Mouse (Mus musculus) cerebellum, adult 9-11 months (tissue): ENCODE measurements at regions not wholly inside any gene's neighbourhood (a gene's known extent, or its start where the extent isn't known, plus 50 kb on each side); places are given as distances from the start of the nearest gene placed in this dataset.

Source experiments
- DNase-seq: peaks from one replicate; pipeline ENCODE4 v3.0.0; 2022

DNA sequence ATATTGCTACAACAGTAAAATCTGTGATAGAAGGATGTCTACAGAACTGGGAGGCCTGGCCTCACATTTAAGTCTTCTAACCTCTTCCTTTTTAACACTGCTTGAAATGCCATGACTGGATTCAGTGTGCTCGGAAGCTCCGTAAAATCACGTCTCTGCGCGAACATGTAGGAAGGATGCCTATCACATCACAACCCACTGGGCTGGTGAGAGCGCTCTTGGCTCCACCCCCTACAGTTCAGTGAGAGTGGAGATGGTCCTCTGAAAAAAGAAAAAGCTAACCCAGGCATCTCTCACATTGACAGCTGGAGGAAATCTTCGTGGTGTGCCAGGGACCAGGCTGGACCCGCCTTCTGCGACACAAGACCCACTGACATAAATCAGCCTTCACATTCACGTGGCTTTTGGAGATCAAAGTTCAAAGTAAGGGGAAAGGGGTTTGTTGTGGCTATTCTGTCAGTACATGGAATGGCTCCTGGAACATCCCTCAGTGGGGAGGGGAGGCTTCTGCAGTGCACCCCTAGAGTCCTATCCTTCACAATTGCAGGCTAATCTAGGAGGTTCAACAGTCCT is 230.8 kb upstream of the Jmjd1c start:
- no peak for DNase-seq

DNA sequence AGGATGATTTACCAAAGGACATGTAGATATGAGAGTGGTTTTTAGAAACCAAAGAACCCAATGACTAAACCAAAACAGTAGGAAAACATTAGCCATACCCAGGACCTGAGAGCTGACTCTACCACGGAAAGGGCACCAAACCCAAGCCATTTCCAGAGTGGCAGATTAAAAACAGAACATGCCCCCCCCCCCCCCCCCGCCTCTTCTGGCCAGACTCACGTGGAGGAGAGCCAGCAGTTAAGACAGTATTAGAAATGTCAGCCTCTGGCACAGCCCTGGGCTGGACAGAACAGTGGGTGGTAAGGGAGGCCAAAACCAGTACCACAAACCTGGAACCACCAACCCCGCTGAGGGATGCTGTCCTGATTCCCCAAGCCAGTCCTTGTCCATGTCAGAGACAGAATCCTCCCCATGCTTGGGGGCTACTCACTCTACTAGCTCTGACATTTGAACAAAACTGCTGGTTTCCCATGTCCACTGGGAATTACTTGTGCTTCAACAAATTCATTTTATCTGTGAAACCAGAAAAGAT is 224.7 kb upstream of the Jmjd1c start:
- DNase-seq, result no peak

DNA sequence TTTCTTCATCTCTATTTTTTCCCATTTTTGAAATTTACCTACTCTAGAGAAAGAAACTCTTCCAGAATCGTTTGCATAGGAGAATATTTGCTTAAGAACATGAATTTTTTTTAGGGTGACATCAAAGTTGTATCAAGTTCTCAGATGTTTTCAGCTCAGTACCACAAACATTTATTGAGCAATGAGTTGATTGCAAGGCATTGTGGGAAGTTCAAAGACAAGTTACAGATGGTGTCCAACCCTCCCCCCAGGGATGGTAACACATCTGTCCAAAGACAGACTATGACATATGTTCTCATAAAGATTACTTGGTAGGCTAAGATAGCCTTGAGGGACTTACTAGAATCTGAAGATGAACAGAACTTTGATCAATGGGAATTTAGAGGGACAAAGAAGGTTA is 224.3 kb upstream of the Jmjd1c start:
- no peak for DNase-seq

DNA sequence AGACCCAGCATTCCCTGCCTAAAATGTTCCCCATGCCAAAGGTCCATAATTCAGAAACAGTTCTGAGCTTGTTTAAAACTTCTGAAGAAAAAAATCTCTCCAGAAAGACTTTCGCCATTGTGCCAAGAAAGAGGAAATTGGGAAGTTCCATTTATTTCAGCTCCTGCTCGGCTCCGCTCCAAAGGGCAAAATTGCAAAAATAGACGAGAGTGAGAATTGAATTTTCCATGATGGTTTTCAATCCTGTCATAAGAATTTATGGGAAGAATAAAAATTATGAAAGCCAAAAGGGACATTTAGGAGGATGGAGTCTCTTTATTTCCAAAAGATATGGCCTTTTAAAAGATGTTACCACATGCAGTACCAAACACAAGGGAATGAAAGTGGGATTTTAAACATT is 222.5 kb upstream of the Jmjd1c start:
- no peak for DNase-seq

DNA sequence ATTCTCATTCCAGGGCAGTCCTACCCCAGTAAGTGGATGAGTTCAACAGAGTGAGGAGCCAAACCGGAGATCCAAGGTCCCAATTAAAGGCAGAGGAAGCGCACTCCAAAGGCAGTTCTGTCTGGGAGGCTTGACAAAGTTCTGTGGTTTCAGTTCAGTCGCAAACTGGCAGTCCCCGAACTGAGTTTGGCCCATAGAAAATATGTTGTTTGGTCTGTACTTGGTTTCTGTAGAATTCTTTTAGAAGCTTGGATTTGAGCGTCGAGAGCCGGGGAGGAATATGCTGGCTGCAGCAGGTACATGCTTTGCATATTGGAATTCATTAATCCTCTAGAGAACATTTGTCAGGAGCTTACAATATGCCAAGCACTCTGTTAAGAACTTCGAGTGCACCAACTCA is 216.9 kb upstream of the Jmjd1c start:
- no peak for DNase-seq

DNA sequence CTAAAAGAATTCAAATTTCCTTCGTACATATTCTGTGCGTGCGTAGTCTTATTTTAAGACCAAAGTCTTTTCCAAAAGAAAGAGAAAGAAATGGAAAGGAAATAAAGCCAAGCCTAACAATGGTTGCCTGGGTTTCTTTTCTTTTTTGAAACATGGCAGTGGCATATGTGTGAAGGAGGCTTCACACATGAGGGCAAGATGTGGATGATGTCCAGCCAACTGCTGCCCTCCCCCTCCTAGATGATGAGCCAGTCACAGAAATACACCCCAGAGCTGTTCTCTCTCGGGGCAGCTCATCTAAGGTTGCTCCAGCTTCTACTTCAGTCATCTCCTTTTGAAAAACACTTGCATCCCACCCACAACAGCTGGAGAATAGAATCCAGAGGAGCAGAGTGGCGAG is 213.1 kb upstream of the Jmjd1c start:
- no peak for DNase-seq

DNA sequence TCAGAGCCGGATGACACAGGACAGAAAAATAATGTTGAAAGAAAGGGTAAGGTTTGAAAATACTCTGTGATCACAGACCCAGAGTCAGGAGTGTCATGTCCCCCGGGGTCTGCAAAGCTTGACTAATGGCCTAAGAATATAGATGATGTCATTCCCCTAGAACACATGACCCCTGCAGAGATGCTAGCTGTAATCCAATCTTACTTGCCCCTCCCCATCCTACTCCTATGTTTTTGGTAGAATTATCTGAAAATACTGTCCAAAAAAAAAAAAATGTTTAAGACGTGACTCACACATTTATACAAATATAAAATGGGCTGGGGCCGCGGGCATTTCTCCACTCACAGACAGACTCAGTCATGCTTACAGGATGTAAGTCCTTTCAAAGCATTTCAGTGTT is 210.3 kb upstream of the Jmjd1c start:
- DNase-seq, result no peak

DNA sequence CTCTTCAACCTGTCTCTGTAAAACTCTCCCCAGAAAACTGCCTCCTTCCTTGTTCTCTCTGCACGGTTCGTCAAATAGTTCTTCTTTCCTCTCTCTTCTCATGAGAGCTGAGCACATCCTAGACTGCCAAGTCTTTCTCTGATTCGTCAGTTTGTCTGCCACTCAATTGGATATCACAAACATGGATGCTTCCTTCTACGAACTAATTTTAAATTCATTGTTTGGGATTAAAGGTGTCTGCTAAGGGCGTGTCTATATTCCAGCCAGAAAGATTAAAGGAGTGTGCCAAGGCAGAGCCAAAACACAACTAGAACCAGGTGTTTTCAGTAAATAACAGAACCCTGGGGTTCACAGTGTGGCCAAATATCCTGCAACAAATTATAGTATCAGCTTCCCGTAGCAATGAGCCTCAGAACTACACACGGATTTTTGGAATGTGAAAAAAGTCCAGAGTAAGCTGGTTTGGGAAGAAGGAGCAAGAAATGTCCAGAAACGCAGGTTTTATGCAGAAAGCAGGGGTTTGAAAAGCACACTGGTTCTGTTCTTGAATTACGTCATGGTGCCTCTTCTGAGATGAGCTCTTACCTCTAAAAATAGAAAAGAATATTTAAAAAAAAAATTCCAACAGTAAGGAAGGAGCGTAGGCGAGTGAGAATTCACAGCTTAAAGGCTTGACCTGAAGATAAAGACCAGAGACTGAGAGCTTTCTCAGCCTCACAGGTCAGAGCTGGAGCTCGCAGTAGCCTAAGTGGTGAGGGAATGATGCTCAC is 206.0 kb upstream of the Jmjd1c start:
- DNase-seq, result no peak

DNA sequence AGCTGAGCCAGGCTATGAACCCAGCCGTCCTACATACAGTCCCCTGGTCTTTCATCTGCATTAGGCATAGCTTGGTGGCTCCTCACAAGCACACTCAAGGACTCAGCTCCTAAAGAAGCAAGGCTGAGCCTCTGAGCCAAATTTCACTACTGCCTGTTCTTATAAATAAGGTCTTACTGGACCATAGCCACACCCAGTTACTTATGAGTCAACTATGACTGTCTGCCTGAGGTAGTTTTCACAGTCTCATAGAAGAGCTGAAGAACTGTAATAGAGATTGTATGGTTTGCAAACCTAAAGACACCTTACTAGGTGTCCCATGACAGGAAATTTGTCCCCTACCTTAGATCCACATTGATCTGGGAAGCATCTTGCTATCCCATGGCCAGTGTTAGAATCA is 204.1 kb upstream of the Jmjd1c start:
- no peak for DNase-seq

DNA sequence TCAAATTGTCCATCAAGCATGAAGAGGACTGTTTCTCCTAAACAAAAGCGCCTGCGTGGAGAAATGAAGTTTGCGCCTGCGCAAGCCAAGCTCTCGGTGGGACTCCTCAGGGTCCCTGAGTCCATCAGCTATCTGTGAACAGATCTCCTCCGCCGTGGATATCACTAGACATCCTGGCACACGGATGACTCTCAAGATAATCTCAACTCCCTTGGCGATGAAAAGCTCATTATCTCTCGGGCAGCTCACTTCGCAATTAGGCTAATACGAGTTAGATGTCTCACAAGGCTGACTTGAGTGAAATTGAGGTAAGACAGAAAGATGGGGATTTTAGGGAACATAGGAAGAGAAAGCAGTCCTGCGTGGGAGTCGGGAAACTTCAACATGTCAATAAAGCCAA is 202.1 kb upstream of the Jmjd1c start:
- DNase-seq, result no peak

DNA sequence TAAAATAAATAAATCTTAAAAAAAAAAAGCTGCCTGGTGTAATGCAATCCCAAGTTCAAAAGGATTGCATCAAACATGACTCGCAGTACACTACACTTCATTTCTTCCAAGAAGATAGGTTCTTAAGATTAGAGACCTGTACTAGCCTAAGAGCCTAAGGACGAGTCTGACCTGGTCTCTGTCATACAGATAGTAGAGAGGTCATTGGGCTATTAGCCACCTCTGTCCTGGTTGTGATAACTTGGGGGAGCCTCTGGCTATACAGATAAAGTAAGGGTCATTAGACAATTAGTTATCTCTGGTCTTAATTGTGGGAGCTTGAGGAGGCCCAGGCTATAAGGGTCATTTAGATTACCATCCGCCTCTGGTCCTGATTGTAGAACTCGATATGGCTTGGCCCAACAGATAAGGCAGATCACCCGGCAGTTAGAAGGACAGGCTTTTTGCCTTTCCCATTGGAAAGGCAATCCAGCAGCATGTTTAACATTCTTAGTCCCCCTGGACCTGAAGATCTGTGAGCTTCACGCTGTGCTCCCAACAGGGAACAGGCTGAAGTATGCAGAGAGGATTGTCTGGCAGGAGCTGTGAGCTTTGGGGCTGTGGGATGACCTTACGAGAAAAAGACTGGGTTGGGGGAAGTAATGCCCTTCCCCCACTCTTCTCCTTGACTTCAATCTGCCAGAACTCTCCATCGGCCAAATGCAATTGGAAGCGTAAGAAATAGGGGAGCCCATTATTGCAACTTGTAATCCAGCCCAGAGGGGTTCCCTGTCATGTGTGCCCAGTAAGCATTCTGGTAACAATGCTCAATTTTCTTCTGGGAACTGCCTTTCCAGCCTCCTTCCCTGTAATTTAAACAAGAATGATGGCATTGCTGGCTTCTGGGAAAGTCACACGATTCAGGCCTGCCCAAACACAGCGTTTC is 199.0 kb upstream of the Jmjd1c start:
- DNase-seq, result no peak

DNA sequence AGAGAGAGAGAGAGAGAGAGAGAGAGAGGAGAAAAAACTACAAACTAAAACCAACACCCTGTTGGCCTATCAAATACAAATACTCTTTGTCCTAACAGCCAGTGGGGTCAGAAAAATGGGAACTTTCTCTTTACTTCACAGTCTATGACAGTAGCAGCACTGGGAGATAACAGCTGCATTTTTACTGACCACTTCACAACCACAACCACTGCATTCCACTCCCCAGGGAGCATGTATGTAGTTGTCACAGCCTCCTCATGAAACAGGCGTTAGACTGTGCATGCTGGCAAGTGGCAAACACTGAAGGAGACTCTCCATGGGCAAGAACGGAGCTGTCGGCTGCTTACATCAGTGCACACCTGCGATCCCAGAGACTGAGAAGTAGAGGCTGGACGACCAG is 196.2 kb upstream of the Jmjd1c start:
- no peak for DNase-seq

DNA sequence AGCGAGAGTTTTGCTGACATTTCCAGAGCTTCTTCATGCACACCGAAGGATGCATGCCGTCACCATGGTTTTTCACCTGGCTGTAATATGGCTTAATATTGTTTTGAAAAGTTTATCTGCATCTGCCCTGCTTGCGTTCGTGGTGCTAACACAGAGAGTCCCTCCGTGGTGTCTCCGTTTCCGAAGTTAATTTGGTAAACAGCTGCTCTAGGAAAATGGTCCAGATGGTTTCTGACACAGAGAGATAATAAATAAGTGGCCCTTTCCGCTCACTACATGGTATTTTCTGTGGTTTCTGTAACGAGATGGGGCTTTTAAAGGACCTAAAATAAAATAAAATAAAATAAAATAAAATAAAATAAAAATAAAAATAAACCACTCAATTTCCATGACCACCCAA is 195.1 kb upstream of the Jmjd1c start:
- no peak for DNase-seq

DNA sequence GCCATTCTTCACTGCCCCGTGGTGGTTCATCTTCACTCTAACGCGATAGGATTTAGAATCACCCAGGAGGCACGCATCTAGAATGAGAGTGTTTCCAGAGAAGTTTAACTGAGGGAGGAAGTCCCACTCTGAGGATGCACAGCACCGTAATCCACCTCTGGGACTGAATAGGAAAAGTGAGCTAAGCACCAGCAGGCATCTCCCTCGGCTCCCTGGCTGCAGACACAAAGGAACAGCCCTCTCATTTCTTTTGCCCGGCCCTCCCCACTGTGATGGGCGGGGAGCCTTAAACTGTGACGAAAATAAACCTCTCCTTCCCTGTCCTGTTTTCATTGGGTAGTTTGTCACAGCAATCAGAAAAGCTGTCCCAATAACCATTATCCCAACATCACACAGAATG is 194.1 kb upstream of the Jmjd1c start:
- no peak for DNase-seq

DNA sequence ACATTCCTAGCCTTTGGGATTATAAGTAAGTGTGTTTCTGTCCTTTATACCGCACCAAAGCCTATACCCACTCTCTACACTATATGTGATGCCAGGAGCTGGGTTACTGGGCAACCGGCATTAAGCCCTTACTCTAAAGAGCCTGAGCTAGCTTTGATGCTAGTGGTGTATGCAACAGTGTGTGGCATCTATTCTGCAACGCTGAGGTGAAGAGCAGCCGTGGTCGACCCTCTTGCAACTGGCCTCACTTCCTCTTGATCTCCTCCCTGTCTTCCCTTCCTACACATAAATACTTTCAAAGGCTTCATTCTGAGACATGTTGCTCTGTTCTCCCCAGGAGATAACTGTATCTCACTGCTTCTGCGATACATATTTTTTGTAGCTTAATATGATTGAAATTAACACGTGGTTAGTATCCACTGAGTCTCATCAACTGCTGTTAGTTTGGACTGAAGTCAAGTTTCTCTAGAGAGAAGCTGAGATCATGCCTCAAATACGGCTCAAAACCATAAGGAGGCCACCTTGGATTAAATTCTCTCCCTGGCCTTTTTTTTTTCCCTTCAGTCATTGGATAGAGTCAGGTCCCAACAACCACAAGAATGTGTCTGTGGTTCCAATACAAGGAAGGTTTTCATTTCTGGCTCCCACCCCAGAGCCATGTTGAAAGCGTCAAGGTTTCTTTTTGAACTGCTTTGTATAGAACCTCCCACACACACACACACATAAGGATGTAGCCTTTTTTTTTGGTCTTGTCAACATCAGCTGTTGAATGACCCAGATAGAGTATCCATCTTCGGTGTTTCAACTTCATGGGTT is 191.2 kb upstream of the Jmjd1c start:
- no peak for DNase-seq

DNA sequence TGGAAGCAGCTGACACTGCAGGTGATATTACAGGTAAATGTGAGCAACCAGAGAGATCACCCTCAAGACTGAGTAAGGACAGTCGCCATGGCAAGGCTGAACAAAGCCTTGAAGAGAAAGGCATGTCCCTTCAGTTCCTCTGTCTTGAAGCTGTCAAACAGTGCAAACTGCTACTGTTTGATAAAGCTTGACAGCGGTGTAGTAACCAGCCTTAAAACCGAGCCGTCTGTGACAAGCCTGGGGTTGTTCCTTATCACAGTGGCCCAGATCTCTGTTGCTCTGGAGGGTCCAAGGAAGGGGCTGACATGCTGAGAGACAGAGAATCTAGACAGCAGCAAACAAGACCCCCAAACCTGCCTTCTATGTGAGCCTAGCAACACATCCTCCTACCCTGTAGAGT is 188.1 kb upstream of the Jmjd1c start:
- no peak for DNase-seq

DNA sequence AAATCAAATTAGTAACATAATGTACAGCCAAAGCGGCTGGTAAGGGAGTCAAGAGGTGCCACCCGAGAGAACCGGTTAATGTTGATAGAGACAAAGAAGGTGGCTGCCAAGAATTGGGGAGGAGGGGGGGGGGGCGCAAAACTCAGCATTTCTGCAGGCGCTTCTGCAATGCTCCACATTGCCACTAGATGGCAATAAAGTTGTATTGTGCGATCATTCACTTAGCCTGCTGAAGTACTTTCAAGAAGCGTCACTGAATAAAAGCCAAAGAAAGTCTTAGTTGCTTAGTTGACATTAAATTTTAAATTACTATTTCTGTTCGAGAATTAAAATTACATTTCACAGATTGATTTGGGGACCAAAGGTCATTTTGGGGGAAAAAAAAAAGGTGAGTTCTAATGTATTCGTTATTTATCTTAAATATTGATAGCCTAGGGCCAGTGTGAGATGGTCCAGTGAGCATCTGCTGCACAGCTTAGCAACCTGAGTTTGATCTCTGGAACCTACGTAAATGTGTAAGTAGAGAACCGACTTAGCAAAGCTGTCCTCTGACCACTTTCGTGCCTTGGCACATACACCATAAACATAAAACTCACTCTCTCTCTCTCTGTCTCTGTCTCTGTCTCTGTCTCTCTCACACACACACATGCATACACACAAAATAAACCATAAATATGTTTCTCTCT is 186.6 kb upstream of the Jmjd1c start:
- DNase-seq, result peak; percentile 34

DNA sequence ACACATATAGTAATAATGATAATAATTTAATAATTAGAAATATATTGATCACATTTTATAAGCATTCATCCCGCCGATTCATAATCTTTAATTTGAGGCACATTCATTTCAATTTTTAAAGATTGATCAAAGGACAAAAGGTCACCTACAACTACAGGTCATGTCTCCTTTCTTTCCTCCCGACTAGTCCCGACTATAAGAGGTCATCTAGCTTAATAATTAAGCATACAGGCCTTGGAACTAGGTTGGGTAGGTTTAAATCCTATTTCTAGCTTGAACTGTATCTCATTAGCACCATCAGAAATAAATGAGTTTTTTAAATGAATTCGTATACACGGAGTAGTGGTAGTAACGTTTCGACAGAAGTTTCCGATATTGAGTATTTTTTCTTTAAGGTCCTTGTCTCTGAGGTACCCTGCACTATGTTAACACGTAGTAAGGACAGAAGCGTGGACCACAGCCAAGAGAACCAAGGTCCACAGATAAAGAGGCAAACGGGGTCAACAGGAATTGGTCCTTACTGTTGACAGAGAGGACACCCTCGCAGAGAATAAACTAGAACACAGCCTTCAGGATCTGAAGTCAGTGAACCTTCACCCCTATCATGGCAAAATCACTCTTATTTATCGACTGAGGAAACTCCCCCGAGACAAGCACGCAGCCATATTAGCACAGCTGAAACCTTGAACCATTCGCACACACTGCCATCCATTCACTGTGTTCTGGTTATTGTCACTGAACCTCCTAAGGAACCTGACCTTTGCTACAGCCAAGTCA is 185.8 kb upstream of the Jmjd1c start:
- DNase-seq, result no peak

DNA sequence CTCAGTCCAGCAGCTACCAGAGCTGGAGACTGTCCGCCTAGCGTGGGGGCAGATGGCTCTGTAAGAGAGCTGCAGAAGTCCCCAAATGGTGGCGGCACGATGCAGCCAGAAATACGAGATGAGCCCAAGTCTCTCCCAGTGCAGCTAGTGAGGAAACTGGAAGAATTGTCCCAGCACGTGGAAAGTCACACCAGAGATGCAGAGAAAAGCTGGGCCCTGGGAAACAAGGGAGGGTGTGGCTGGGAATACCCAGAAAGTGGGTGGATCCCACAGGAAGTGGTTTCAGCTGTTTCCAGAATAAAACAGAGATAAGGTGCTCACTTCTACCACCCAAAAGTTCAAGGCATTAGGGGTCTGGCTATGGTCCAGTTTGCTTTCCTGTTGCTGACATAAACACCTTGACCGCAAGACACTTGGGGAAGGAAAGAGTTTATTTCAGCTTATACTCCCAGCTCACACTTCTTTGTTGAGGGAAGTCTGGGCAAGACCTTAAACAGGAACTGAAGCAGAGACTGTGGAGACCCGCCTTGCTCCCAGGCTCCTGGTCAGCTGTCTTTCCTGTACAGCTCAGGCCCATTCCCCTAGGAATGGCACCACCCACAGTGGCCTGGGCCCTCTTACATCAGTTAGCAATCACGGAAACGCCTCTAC is 184.5 kb upstream of the Jmjd1c start:
- DNase-seq, result peak; percentile 34

DNA sequence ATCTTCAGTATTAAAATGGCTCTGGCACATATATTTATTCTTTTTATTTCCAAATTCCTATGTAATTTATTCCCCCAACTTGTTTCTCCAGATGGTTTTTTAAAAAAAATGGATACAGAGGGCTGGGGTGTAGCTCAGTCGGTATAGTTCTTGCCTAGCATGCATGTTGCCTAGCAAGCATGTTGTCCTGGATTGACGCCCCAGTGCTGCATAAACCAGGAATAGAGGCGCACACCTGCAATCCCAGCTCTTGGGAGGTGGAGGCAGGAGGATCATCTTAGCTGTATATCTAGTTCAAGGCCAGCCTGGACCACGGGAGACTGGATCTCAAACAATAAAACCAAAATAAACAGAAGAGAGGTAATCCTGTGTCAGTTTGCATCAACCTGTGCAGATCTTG is 183.5 kb upstream of the Jmjd1c start:
- DNase-seq, result no peak

DNA sequence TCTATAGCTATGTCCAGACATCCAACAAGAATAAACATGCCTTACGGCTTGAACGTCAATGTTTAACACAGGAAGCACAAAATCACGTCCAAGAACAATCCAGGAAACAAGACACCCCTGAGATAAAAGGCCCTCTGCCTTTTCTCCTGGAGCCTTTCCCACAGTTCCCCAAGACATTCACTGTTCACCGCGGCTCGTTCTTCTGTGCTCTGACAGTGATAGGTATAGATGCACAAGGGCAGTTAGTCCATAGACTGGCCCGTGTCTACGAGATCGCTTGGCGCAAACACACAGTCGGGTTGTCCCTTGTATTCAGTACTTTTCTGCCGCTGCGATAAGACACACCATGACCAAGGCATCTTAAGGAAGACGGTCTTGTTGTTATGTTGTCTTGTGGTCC is 182.7 kb upstream of the Jmjd1c start:
- DNase-seq, result no peak
